Mouse (Mus musculus) small intestine, adult 2 months (tissue): ENCODE data around the gene Gm28372.

ENCODE experiments used
- CTCF ChIP-seq: fragments of 200-500 bp; IDR thresholded peaks from 2 replicates; pipeline ENCODE4 v1.5.1; 2012; ENCODE audit warnings: low read depth, mild to moderate bottlenecking, control low read depth, inconsistent platforms, low read length, moderate library complexity, mixed read lengths; ENCODE audit not compliant: insufficient replicate concordance, insufficient read length; ENCODE audit errors: extremely low read depth
- POLR2A ChIP-seq: fragments of 200-500 bp; IDR thresholded peaks from 2 replicates; pipeline ENCODE4 v1.6.1; 2012; ENCODE audit warnings: low read depth, mild to moderate bottlenecking, control low read depth, inconsistent platforms, low read length, moderate library complexity

- no peak for TF ChIP-seq POLR2A
- TF ChIP-seq CTCF, result no peak
Measured at GRCm38 (mm10) chr2:130406178-130406577, 1.1 kb downstream of the Gm28372 start, which contains the start of gene Tmem239.
